Mouse (Mus musculus): ENCODE data around the gene Prpsap2. TPM values are rescaled to one million over a fixed set of nuclear protein-coding genes. Genes with fewer than 3 reads are reported as not detected.

Prpsap2 gene
- polyA plus RNA-seq, 1 experiment from 2014 or later = 34.0 TPM

DNA sequence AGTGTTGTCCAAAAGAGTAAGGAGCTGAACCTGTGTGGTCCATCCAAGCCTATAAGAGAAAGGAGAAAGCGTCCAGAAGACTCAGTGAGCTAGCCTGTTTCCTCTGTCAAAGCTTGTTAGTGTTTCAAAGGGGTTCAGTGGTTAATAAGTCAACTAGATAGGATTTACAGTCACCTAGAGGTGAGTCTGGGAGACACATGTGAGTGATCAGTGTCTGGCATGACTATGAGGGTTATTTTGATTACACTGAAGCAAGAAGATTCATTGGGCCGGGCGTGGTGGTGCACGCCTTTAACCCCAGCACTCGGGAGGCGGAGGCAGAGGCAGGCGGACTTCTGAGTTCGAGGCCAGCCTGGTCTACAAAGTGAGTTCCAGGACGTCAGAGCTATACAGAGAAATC is 16.1 kb downstream of the Prpsap2 start:
- Histone ChIP-seq H3K9ac (replicated peaks) (no peak overlapping the region), H3K27me3 (no peaks in the 10 kb centered on the region)

DNA sequence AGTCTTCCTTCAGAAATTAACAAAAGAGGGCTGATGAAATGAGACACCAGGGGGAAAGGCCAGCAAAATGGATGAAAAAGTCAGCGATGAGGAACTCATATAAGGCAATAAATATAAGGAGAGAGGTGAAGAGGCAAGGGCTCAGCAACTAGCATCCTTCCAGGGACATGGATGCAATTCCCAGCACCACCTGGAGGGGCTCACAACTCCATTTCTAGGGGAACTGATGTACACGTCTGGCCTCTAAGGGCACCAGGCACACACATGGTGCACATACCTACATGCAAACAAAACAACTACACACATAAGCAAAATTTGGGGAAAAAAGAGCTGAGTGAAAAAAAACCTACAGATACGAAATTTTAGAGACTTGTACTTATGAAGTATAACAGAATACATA is 17.4 kb downstream of the Prpsap2 start:
- no peak overlapping the region for H3K9ac ChIP-seq (replicated peaks)
- no peaks in the 10 kb centered on the region for H3K9me3 ChIP-seq
- WGBS = 70% methylated on average over 3 of the region's 3 CpGs
- H3K4me1 ChIP-seq (replicated peaks) = no peaks in the 10 kb centered on the region
- peaks cover 91% of the 10 kb centered on the region for H3K36me3 ChIP-seq
- ATAC-seq (ENCODE audit: insufficient number of reproducible peaks, insufficient read depth, low FRiP score, low TSS enrichment, low read depth) = no peak
- no peak overlapping the region for H3K27ac ChIP-seq
- no peak overlapping the region for H3K4me2 ChIP-seq
- H3K4me3 ChIP-seq (replicated peaks) = no peak overlapping the region
- H3K27me3 ChIP-seq = no peaks in the 10 kb centered on the region

More for the DNA sequence above, 16.1 kb downstream of the Prpsap2 start:
- 89% methylated on average over 9 of the region's 9 CpGs for WGBS
- Histone ChIP-seq H3K36me3 (peaks cover 91% of the 10 kb centered on the region), H3K4me1 (replicated peaks) (no peaks in the 10 kb centered on the region), H3K4me2 (no peak overlapping the region), H3K4me3 (replicated peaks) (no peak overlapping the region), H3K9me3 (no peaks in the 10 kb centered on the region), H3K27ac (no peak overlapping the region)
- no peak for ATAC-seq (ENCODE audit: insufficient number of reproducible peaks, insufficient read depth, low FRiP score, low TSS enrichment, low read depth)

GRCm38 (mm10) chr11:61743768-61744167 is 18.1 kb downstream of the Prpsap2 start:
- Histone ChIP-seq H3K9me3 (no peaks in the 10 kb centered on the region), H3K36me3 (peaks cover 91% of the 10 kb centered on the region), H3K4me1 (replicated peaks) (no peaks in the 10 kb centered on the region), H3K4me2 (no peak overlapping the region), H3K9ac (replicated peaks) (no peak overlapping the region), H3K27ac (no peak overlapping the region), H3K4me3 (replicated peaks) (no peak overlapping the region), H3K27me3 (no peaks in the 10 kb centered on the region)
- 90% methylated on average over 3 of the region's 3 CpGs for WGBS
- no peak for ATAC-seq (ENCODE audit: insufficient number of reproducible peaks, insufficient read depth, low FRiP score, low TSS enrichment, low read depth)

DNA sequence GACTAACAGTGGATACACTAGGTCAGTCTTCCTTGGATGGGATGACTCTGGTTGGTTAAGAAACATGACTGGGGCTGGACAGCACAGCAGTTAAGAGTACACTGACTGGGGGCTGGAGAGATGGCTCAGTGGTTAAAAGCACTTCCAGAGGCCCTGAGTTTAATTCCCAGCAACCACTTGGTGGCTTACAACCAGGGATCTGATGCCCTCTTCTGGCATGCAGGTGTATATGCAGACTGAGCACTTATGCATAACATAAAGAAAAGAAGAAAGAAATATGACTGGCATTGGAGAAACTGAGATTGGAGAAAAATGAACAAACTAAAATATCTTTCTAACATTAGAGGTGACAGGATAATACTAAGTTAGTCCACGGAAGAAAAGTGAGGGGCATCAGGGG is 21.4 kb downstream of the Prpsap2 start:
- Histone ChIP-seq H3K9ac (replicated peaks) (no peak overlapping the region), H3K36me3 (peaks cover 95% of the 10 kb centered on the region), H3K9me3 (no peaks in the 10 kb centered on the region), H3K4me3 (replicated peaks) (no peak overlapping the region), H3K27ac (no peak overlapping the region), H3K4me2 (no peak overlapping the region), H3K27me3 (no peaks in the 10 kb centered on the region), H3K4me1 (replicated peaks) (no peaks in the 10 kb centered on the region)
- 92% methylated on average over 1 of the region's 1 CpGs for WGBS
- ATAC-seq (ENCODE audit: insufficient number of reproducible peaks, insufficient read depth, low FRiP score, low TSS enrichment, low read depth) = no peak

- Histone ChIP-seq H3K4me3 (replicated peaks) (no peak overlapping the region), H3K36me3 (peaks cover 97% of the 10 kb centered on the region), H3K27me3 (no peaks in the 10 kb centered on the region), H3K9ac (replicated peaks) (no peak overlapping the region), H3K4me2 (no peak overlapping the region), H3K27ac (no peak overlapping the region), H3K9me3 (no peaks in the 10 kb centered on the region), H3K4me1 (replicated peaks) (no peaks in the 10 kb centered on the region)
- 78% methylated on average over 1 of the region's 1 CpGs for WGBS
- ATAC-seq (ENCODE audit: insufficient number of reproducible peaks, insufficient read depth, low FRiP score, low TSS enrichment, low read depth) = no peak
These were observed 24.6 kb downstream of the Prpsap2 start for GRCm38 (mm10) chr11:61737290-61737689.

- Histone ChIP-seq H3K9me3 (no peaks in the 10 kb centered on the region), H3K27me3 (no peaks in the 10 kb centered on the region), H3K27ac (no peak overlapping the region), H3K4me3 (replicated peaks) (no peak overlapping the region), H3K36me3 (peaks cover 95% of the 10 kb centered on the region), H3K4me1 (replicated peaks) (no peaks in the 10 kb centered on the region), H3K4me2 (no peak overlapping the region), H3K9ac (replicated peaks) (no peak overlapping the region)
- 94% methylated on average over 7 of the region's 7 CpGs for WGBS
- ATAC-seq (ENCODE audit: insufficient number of reproducible peaks, insufficient read depth, low FRiP score, low TSS enrichment, low read depth) = no peak
These were observed 29.2 kb downstream of the Prpsap2 start for GRCm38 (mm10) chr11:61732672-61733071.

- Histone ChIP-seq H3K4me3 (replicated peaks) (no peak overlapping the region), H3K9ac (replicated peaks) (no peak overlapping the region), H3K4me1 (replicated peaks) (no peaks in the 10 kb centered on the region), H3K4me2 (no peak overlapping the region), H3K9me3 (no peaks in the 10 kb centered on the region), H3K27ac (no peak overlapping the region), H3K27me3 (no peaks in the 10 kb centered on the region), H3K36me3 (peaks cover 64% of the 10 kb centered on the region)
- WGBS = 70% methylated on average over 2 of the region's 2 CpGs
- ATAC-seq (ENCODE audit: insufficient number of reproducible peaks, insufficient read depth, low FRiP score, low TSS enrichment, low read depth) = no peak
These were observed 33.9 kb downstream of the Prpsap2 start for GRCm38 (mm10) chr11:61728037-61728436.

DNA sequence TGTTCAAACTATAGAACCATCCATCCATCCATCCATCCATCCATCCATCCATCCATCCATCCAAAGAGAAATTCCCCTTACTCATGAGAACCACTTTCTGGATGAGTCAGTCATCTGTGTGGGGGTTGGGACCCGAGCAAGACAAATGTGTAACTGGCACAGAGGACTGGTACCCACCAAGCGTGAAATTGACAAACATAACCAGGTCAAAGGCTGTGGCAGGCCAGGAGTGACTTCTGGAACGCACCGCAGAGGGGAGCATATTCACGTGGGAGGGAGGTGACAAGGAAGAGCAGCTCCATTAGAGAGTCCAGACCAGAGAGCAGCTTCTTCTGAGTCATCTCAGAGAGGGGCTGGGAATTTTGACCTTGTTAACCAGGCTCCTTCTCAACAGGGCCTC is 39.8 kb downstream of the Prpsap2 start:
- H3K36me3 ChIP-seq = peaks cover 9% of the 10 kb centered on the region
- H3K27me3 ChIP-seq = no peaks in the 10 kb centered on the region
- H3K27ac ChIP-seq = no peak overlapping the region
- H3K9me3 ChIP-seq = no peaks in the 10 kb centered on the region
- no peak overlapping the region for H3K4me3 ChIP-seq (replicated peaks)
- no peak for ATAC-seq (ENCODE audit: insufficient number of reproducible peaks, insufficient read depth, low FRiP score, low TSS enrichment, low read depth)
- WGBS = 75% methylated on average over 5 of the region's 5 CpGs
- H3K4me1 ChIP-seq (replicated peaks) = no peaks in the 10 kb centered on the region
- no peak overlapping the region for H3K4me2 ChIP-seq
- H3K9ac ChIP-seq (replicated peaks) = no peak overlapping the region

DNA sequence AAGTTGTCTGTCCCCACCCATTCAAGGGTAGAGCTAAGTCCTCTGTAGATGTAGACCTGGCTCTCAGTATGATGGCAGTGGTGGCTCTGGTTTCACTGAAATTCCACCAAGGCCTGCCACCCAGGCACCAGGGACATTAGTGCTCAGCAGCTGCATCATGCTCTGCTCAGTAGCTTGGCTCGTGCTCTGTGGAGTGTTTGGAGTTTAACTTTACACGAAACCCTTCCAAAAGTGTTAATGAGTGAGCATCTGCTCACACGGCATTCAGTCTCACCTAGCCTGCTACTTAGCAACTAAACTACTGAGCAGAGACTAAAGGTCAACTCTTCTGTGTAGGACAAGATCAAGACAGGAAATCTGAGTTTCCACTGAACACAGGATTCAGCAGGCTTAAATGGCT is 41.3 kb downstream of the Prpsap2 start, which contains the start of gene Slc5a10:
Gene Slc5a10, minus strand, starts transcription at position 191 of the 400 bp plus-strand sequence.
- H3K27ac ChIP-seq = no peak within 1 kb of the TSS
- no peak within 1 kb of the TSS for H3K4me2 ChIP-seq
- no peak for ATAC-seq (ENCODE audit: insufficient number of reproducible peaks, insufficient read depth, low FRiP score, low TSS enrichment, low read depth)
- no peaks in the 10 kb centered on the region for H3K27me3 ChIP-seq
- no peaks in the 10 kb centered on the region for H3K9me3 ChIP-seq
- 71% methylated on average over 3 of the region's 3 CpGs for WGBS
- no peaks in the 10 kb centered on the region for H3K36me3 ChIP-seq
- H3K9ac ChIP-seq (replicated peaks) = no peak within 1 kb of the TSS
- no peaks in the 10 kb centered on the region for H3K4me1 ChIP-seq (replicated peaks)
- no peak within 1 kb of the TSS for H3K4me3 ChIP-seq (replicated peaks)

DNA sequence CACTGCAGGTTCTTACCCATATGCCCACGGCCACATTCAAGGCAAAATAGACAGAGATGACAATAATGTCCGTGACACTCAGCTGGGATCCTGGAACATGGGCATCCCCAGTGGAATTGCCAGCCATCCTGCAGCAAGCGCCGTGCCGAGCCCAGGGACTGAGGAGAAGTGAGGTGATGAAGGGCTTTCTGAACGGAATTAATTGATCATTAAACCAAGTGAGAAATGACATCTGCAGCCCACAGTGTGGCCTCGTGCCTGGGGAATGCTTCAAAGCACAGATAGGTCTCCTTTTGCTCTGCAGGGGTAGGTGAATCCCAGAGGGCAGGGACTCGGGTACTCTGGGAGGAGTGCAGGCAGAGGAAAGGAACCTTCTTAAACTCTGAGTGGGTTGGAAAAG is 42.1 kb downstream of the Prpsap2 start:
- no peaks in the 10 kb centered on the region for H3K36me3 ChIP-seq
- H3K4me2 ChIP-seq = no peak overlapping the region
- H3K27ac ChIP-seq = no peak overlapping the region
- H3K27me3 ChIP-seq = no peaks in the 10 kb centered on the region
- H3K4me1 ChIP-seq (replicated peaks) = no peaks in the 10 kb centered on the region
- H3K9ac ChIP-seq (replicated peaks) = no peak overlapping the region
- WGBS = 75% methylated on average over 8 of the region's 8 CpGs
- no peaks in the 10 kb centered on the region for H3K9me3 ChIP-seq
- ATAC-seq (ENCODE audit: insufficient number of reproducible peaks, insufficient read depth, low FRiP score, low TSS enrichment, low read depth) = no peak
- H3K4me3 ChIP-seq (replicated peaks) = no peak overlapping the region

DNA sequence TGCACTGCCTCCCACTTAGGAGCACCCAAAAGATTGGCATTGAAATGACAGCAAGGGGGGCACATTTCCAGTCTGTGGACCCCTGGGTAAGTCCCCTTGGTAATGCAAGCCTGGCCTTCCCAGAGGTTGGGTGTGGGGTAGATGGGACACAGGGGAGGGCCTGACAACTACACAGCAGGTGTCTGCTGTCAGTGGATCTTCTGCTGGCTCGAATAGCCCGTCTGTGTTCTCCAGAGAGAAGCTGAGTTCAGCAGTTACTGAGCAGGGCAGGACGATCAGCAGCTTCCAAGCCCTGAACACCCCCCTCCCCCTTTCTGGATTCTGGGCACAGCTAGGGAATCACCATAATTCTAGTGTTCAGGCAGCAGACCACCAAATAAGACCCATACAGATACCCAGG is 42.5 kb downstream of the Prpsap2 start:
- H3K36me3 ChIP-seq = no peaks in the 10 kb centered on the region
- no peak for ATAC-seq (ENCODE audit: insufficient number of reproducible peaks, insufficient read depth, low FRiP score, low TSS enrichment, low read depth)

GRCm38 (mm10) chr11:61717990-61718389 is 43.9 kb downstream of the Prpsap2 start:
- no peak overlapping the region for H3K4me3 ChIP-seq (replicated peaks)
- no peak overlapping the region for H3K9ac ChIP-seq (replicated peaks)
- H3K9me3 ChIP-seq = no peaks in the 10 kb centered on the region
- 69% methylated on average over 5 of the region's 5 CpGs for WGBS
- H3K27me3 ChIP-seq = no peaks in the 10 kb centered on the region
- no peak overlapping the region for H3K4me2 ChIP-seq
- no peak overlapping the region for H3K27ac ChIP-seq
- no peaks in the 10 kb centered on the region for H3K36me3 ChIP-seq
- H3K4me1 ChIP-seq (replicated peaks) = no peaks in the 10 kb centered on the region
- no peak for ATAC-seq (ENCODE audit: insufficient number of reproducible peaks, insufficient read depth, low FRiP score, low TSS enrichment, low read depth)

More for the DNA sequence above, 42.5 kb downstream of the Prpsap2 start:
- Histone ChIP-seq H3K27ac (no peak overlapping the region), H3K9me3 (no peaks in the 10 kb centered on the region), H3K27me3 (no peaks in the 10 kb centered on the region), H3K9ac (replicated peaks) (no peak overlapping the region), H3K4me2 (no peak overlapping the region), H3K4me1 (replicated peaks) (no peaks in the 10 kb centered on the region), H3K4me3 (replicated peaks) (no peak overlapping the region)
- 79% methylated on average over 3 of the region's 3 CpGs for WGBS

All from limb, embryonic 12.5 days (tissue).